Mouse (Mus musculus) heart, embryonic 15.5 days (tissue): Measurements from ENCODE around the gene Gins1. TPM values are rescaled to one million over a fixed set of nuclear protein-coding genes. Genes with fewer than 3 reads are reported as not detected.

Experiments used
- polyA plus RNA-seq: library from polyadenylated mRNA; unstranded; fragments of >200 nt; fragmentation: Nextera tagmentation; extraction: Ambion mirVana; gene quantifications from 2 replicates; pipeline ENCODE4 v1.2.1, GENCODE M21; 2015

The Gins1 gene
- polyA plus RNA-seq, 1 experiment from 2014 or later: 21.8 TPM

Other genes with a start within 250 kb of the Gins1 start
- gene Acss1, start 236.9 kb upstream of the Gins1 start, polyA plus RNA-seq: 8.8 and 12.1 TPM in 2 replicates
- not detected in 2 replicates for gene Vsx1, start 216.0 kb upstream of the Gins1 start, polyA plus RNA-seq
- gene Entpd6, start 156.4 kb upstream of the Gins1 start, polyA plus RNA-seq: 17.4 and 25.3 TPM in 2 replicates
- gene Pygb, start 118.7 kb upstream of the Gins1 start, polyA plus RNA-seq: 212 and 233 TPM in 2 replicates
- 34.5 and 45.4 TPM in 2 replicates for gene Abhd12, start 659 bp upstream of the Gins1 start, polyA plus RNA-seq
- 2.8 and 5.4 TPM in 2 replicates for gene Ninl, start 134.0 kb downstream of the Gins1 start, polyA plus RNA-seq
- gene Nanp, start 134.0 kb downstream of the Gins1 start, polyA plus RNA-seq: 19.5 and 22.5 TPM in 2 replicates
- gene Gm14151, start 186.9 kb downstream of the Gins1 start, polyA plus RNA-seq: not detected in 2 replicates
- not detected in 2 replicates for gene Gm14147, start 192.8 kb downstream of the Gins1 start, polyA plus RNA-seq